Mouse (Mus musculus) lung, postnatal 14 days (tissue): ENCODE results near the gene Sf1.

Experiments
- DNase-seq: peaks from one replicate; pipeline ENCODE4 v3.0.0; 2021

The Sf1 gene

DNA sequence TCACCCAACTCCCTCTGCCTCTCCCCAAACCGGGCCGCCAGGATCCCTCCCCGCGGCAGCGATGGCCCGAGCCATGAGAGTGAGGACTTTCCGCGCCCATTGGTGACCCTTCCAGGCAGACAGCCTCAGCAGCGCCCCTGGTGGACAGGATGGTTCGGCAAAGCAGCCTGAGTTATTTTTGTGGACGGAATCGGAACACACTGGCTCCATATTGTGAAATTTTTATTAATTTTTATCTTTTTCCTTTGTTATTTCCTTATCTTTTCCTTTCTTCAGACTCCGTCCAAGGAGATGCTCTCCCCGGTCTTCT, 12.7 kb downstream of the Sf1 start:
- DNase-seq, result peak; percentile 67

DNA sequence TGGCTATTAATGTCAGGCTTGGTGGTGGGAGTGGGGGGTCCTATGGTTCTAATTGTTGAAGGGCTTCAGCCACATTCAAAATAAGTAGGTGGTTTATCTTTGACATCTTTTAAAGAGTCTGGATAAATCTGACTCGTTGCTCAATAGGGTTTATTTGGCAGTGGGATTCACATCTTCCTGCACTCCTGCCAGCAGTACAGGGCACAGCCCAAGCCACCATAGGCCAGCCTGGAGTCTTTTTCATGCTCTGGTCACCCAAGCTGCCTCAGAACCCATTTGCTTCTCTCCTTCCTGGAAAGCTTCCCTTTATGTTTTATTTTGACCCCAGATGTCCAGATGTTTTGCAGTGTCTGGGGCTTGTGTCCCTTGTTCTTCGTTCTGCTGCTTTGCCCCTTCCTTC, 13.2 kb downstream of the Sf1 start:
- no peak for DNase-seq

DNA sequence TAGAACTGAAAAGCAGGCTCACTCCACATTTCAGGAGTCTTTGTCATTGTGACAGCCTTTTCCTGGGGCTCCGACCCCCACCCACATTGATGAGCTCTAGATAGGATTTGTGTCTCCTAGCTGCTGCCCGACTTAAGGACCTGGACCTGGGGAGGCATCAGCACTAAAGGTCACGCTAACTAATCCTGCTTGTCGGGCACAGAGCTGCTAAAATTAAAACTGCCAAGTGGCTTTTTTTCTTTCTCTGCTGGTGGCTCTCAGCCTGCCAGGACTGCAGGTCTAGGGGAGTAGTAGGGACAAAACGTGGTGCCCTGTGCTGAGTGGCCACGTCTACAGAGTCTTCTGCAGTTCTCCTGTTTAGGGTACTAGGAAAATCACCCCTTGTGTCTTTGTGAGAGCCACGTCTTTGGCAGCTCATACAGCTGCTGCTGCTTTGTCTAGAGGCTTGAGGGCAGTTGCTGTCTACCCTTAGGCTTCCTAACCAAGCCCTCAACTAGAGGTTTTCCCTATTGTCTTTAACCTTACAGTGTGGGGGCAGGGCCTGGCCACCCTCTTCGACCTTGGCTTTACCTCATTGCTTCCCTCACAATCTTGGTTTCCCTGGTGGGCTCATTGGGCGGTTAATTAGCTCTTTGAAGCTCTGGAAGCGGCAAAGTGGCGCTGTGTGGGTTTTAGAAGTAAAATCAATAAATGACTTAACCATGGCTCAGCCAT, 14.0 kb downstream of the Sf1 start:
- DNase-seq, result no peak

DNA sequence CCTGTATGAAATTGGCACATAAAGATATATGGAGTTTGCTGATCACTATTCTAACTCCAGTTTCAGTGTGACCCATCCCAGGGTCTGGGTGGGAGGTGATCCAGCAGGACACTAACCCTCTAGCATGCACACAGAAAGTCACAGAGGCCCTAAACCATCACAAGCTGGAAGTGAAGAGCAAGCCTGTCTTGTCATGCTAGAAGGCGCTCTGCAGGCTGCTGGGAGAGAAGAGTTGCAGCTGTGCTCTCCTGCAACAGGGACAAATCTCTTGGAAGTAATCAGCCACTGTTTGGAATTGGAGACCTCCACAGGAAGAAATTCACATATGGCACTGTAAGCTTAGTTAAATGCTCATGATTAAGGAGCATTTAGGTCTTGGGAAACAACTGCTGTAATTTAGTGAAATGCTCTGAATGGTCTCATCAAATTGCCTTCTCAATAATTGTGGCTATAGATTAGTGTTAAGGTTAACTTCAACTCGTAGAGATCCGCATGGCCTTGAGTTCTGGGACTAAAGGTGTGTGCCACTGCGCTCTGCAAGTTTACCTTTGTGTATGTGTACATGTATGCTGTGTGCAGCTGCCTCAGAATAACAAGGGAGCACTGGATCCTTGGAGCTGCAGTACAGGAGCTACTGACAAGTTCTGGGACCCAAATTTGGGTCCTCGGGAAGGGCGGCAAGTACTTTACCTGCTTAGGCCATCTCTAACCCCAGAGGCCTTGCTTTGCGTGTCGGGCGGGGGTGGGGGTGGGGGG, 17.1 kb downstream of the Sf1 start:
- no peak for DNase-seq

DNA sequence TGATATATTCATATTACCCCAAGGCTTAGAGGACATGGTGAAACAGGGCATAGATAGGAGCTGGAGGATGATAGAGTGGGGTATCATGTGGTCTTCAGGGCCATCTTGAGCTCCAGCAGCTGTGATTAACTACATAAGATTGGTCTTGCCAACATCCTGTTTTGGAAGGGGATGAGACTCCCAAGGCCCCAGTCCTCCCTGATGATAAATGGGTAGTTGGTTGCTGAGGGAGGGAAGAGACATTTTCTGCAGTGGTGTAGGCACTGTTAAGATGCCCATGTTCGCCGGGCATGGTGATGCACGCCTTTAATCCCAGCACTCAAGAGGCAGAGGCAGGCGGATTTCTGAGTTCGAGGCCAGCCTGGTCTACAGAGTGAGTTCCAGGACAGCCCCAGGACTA, 17.7 kb downstream of the Sf1 start:
- DNase-seq, result no peak

DNA sequence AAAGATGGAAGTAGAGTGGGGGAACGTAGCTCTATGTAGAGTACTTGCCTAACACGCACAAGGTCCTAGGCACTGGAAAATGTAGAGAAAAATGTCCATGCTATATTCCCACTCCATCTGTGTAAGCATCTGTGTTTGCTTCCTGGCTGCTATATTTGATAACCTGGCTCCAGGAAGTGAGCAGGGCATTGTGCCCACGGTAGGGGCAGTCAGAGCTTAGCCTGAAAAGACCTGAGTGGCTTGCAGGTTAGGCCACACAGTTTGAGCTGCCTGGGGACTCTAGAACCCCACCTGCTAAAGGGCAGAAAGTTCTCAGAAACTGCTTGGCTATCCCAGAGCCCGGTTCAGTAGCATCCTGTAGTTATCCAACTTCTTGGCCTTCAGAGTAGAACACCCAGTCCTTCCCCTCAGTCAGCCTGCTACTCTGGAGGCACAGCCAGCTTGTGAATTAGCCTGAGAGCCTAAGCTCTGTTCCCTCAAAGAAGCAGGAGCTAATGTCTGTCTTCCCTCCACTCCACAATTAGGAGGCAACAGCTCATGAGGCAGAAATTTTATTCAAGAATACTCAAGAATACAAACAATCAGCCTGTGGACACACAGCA, 18.9 kb downstream of the Sf1 start:
- no peak for DNase-seq

DNA sequence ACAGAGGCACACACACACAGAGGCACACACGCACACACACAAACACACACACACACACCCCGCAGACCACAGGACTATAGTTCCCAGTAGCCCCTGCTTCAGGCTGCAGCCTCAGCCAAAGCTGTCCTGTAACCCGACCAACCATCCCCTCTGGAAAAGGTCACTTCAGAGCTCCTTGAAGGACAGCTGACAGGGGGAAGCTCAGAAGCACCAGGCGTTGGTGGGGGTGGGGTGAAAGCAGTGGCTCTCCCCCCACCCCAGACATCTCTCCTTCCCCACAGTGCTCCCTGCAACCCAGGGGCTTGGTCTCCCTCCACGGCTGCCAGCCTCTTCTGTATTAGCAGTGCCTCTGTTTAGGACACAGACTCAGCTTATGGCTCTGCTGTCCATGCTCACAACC, 20.0 kb downstream of the Sf1 start:
- no peak for DNase-seq

DNA sequence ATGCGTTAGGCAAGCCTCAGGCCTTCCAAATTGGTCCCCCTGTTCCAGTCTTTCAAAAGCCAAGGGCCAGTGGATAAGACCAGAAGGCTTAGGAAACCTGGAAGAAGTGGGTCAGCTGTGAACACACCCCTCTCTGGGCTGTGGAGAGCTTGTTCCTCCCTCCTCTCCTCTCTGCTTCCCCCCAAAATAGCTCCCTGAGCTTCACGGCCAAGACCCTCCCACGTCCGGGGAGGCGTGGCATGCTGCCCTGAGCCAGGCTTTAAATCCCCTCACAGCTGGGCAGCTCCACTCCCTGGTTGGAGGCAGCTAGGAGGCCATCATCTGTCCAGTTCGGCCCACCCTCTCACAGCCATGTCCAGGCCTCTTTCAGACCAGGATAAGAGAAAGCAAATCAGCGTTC, 20.6 kb downstream of the Sf1 start, which contains the start of gene Pygm:
Gene Pygm (plus strand): TSS at position 272 of the 400 bp plus-strand sequence.
- peak; percentile 78 for DNase-seq

DNA sequence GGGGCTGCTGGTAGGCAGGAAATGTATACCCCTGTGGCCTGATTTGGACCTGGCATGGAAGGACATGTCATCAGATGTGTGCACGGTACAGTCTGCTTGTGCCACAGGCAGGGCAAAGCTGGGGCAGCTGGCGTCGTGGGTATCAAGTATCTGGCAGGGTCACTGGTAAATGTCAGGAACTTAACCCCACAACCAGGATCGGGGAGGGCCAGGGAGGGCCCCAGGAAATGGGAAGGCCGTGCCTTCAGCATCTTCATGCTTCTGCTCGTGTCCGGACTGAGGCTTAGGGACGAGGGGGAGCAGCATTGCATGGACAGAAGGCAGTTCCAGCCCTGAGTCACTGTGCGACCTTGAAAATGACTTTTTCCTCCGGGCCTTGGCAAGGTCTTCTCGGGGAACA, 21.5 kb downstream of the Sf1 start:
- DNase-seq, result no peak

DNA sequence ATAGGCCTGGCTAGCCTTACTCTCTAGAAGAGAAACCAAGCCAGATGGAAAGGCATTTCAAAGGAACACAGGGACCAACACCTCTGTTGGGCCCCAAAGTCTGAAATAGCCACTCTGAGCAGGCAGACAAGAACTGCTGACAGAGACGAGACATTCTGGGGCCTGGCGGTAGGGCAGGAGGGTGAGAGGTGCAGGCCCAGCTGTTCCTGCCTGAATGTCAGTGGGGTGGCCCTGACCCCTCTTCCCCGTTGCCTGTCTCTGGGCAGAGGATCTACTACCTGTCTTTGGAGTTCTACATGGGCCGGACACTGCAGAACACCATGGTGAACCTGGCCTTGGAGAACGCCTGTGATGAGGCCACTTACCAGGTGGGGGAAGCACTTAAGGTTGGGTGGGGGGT, 21.9 kb downstream of the Sf1 start:
- DNase-seq, result no peak

DNA sequence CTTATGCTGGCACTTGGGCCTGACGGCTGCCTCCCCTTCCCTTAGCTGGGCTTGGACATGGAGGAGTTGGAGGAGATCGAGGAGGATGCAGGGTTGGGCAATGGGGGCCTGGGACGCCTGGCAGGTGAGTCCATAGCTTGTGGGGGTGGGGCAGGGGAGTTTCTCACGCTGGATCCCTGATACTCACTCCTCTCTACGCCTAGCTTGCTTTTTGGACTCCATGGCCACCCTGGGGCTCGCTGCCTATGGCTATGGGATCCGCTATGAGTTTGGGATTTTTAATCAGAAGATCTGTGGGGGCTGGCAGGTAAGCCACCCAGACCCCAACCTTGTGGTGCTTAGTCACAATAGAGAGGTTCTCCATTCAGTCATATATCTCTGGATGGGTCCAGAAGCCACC, 22.3 kb downstream of the Sf1 start:
- DNase-seq, result no peak

DNA sequence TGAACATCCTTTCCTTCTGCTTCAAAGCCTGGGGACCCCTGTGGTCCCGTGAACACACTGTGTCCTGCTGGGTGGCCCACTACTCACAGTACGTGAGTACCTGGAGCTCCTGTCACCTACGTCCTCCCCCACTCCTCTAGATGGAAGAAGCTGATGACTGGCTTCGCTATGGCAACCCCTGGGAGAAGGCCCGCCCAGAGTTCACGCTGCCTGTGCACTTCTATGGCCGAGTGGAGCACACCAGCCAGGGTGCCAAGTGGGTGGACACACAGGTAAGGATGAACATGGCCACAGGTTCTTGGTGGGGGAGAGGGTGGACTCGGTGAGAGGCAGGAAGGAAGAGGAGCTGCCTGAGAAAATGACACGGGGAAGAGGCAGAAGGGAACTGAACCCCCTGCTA, 22.7 kb downstream of the Sf1 start:
- DNase-seq, result no peak

DNA sequence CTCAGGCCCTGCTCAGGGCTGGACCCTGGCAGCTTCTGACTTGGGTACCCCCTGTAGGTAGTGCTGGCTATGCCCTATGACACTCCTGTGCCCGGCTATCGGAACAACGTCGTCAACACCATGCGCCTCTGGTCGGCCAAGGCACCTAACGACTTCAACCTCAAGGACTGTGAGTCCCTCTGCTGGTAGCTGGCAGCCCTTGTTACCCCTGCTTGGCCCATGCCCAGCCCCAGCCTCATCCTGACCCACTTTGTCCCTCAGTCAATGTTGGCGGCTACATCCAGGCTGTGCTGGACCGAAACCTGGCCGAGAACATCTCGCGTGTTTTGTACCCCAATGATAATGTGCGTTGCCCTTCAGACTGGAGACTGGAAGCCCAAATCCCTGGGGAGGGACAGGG, 24.5 kb downstream of the Sf1 start:
- DNase-seq, result no peak

DNA sequence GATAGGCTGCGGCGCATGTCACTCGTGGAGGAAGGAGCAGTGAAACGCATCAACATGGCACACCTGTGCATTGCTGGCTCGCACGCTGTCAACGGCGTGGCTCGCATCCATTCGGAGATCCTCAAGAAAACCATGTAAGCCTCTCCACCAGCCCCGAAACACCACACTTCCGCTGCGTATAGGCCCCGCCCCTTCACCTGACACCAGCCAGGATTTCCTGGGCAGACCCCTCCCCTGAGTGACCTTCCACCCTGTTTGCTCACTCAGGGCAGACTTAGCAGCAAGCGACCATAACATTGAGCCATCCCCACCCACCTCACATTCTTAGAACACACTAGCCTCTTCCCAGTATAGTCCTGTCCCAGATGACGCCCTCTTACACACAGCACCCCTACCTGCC, 26.3 kb downstream of the Sf1 start:
- no peak for DNase-seq

DNA sequence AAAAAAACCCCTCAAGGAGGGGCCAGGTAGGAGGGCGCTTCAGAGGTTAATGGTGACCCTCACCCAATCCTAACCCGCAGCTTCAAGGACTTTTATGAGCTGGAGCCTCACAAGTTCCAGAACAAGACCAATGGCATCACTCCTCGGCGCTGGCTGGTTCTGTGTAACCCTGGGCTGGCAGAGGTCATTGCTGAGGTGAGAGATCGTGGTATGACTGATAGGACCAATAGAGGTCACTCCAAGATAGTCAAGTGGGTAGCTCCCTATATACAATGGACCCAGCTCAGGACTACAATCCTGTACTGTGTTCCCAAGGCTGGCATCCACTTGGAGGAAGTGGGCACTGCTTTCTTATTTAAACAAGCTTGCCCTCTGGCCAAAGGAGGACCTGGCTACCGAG, 26.8 kb downstream of the Sf1 start:
- no peak for DNase-seq

DNA sequence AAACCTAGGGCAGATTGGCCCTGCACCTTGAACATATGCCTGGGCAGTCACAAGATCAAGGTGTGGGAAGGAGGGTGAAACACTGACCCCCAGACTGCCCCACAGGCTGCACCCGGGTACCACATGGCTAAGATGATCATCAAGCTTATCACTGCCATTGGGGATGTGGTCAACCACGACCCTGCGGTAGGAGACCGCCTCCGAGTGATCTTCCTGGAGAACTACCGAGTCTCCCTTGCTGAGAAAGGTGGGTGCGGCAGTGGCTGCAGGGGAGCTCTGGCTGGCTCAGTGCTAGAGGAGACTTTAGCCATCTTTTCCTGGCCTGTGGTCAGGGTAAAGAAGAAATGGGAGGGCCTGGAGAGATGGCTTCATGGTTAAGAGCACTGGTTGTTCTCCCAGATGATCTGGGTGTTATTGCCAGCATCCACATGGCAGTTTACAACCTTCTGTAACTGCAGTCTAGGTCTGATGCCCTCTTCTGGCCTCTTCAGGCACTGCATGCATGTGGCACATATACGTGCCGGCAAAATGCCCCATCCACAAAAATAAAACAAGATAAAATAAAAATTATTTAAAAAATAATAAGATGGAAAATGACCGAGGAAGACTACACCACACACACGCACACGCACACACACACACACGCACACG, 29.4 kb downstream of the Sf1 start:
- no peak for DNase-seq

DNA sequence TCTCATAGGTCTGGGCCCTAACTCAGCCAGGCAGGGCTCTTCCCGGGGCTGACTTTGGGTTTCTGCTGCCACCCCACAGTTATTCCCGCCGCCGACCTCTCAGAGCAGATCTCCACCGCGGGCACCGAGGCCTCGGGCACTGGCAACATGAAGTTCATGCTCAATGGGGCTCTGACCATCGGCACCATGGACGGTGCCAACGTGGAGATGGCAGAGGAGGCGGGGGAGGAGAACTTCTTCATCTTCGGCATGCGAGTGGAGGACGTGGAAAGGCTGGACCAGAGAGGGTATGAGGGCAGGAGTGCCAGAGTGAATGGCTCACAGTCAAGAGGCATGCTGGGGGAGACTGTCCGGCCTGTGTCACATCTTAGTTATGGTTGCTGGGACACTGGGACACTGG, 30.1 kb downstream of the Sf1 start:
- DNase-seq, result no peak

DNA sequence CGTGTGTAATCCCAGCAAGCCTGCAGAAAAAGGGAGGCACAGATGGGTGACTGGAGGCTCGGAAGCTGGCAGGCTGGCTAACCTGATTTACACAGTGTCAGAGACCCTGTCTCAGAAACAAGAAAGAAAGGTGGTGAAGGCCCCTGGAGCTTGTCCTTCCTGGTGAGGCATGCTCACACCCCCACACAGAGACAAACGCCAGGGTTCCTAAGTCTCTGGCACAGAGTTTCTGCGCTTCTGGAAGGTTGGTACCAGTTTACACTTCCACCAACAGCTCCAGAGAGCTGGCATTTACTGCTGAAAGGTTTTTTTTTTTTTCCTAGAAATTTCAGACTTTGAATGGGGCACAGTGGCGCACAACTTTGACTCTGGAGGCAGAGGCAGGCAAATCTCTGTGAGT, 32.7 kb downstream of the Sf1 start:
- DNase-seq, result no peak

DNA sequence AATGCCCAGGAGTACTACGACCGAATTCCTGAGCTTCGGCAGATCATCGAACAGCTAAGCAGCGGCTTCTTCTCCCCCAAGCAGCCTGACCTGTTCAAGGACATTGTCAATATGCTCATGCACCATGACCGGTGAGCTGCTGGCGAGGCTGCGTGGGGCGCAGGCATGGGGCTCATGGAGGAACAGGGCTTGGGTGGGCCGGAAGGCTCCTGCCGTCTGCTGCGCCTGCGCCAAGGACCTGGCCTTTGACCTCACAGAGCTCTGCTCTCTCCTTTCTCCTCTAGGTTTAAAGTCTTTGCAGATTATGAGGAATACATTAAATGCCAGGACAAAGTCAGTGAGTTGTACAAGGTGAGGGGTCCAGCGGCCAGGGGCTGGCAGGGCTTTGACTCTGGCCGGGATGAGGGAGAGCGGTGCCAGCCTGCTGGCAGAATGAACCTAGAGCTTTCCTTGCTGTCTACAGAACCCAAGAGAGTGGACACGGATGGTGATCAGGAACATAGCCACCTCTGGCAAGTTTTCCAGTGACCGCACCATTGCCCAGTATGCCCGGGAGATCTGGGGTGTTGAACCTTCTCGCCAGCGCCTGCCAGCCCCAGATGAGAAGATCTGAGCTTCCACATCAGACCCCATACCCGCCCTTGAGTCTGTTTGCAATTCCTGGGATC, 34.2 kb downstream of the Sf1 start:
- no peak for DNase-seq

DNA sequence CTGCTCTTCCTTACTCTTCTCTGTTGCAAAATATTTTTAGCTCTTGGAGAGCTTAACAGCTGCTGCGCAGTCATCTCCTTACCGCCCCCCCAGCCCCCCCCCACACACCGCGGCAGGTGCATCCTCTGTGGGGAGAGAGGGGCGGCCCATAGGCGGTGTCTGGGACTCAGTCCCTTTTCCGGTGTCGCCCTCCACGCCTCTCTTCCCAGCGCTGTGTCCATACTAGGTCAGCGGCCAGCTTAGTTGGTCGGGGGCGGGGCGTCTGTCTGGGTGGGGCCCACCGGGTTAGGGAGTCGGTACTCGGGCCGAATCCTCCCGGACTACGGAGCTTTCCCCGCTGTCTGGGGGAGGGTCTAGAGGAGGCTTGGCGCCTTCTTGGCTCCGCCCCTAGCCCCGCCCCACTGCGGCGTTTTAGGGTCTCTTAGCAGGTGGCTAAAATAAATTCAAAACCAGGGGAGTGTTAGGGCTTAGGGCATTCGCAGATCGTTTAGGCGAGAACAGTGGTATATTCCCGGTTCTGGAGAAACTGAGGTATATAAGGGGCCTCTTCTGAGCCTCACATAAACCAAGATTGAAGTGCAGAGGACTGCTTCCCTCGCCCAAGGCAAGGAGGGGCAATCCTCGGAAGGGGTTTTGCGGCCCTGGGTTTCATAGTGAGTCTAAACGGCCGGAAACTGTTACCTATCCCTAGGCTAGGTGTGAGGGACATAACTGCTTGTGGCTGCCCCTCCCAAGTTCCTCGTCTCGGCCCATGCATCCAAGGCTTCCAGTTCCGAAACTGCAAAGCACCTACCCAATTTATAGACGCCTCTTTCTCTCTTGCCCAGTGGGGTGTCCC, 35.2 kb downstream of the Sf1 start:
- peak; percentile 82 for DNase-seq

DNA sequence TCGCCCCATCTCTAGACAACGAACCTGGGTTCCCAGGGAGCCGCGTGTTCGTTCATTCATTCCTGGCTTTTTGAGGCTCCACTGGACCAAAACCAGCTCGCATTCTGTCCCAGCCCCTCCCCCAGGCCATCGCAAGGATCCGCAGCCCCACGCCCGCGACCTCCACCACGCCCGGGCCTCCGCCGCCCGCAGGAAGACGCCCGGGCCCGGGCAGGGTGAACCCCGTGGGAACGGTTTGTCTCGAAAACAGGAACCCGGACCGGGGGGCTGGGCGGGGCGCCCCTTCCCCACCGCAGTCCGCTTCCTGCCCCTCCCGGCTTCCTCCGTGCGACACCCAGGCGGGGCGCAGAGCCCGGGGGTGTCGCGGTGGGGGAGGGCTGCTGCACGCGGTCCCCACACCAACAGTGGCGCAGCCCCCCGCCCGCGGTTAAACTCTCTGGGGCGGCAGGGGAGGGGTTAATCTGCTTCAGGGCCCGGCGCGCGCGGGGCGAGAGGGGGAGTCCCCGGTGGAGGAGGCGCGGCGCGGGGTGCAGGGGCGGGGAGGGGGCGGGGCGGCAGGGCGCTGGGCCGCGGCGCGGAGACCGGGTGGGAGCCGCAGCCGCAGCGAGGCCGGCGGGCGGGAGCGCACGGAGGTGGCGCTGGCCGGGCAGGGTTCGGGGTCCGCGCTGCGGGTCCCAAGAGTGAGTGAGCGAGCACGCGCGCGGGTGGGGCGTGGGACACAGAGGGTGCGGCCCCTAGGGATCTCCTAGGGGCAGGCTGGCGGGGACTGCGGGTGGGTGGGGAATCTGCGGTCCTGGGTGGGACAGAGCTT, 36.0 kb downstream of the Sf1 start, which contains the start of gene Rasgrp2:
Gene Rasgrp2 (plus strand): TSS at position 56 of the 811 bp plus-strand sequence.
- DNase-seq, result peak; percentile 78
